In genomic region chr3:37532079-37532478, GRCm38 (mm10) we compare ENCODE assay signal across 31 mouse cellular contexts.
DNase-seq lines count a peak whose midpoint lies in the region; ATAC-seq and TF ChIP-seq lines count a peak whose summit lies in the region.
"Had no signal": no experiment of that assay in that cellular context is flagged by ENCODE, and none has a peak within 500 bp of the region (broad histone marks: within the 10 kb centered on the region; RNA-seq: fewer than 3 reads in every experiment).

No protein-coding gene starts in this region.

- TF ChIP-seq CTCF in liver, postnatal 0 days (IDR thresholded peaks at IDR 0.05; ENCODE audit: low read depth) = no peak

- no peaks in the 10 kb centered on the region for H3K9me3 ChIP-seq in liver, embryonic 12.5 days (replicated peaks)
- no peaks in the 10 kb centered on the region for H3K9me3 ChIP-seq in liver, postnatal 0 days (ENCODE audit: low read length)
- H3K9me3 ChIP-seq: heart, embryonic 15.5 days; hindbrain, embryonic 12.5 days; lung, embryonic 15.5 days; midbrain, embryonic 13.5 days; stomach, embryonic 15.5 days had no signal

- H3K27ac ChIP-seq in liver, embryonic 12.5 days = peak overlapping the region; percentile 82
- H3K27ac ChIP-seq in liver, postnatal 0 days (ENCODE audit: low read depth) = peak overlapping the region; percentile 55
- H3K27ac ChIP-seq: embryonic facial prominence, embryonic 10.5 days; embryonic facial prominence, embryonic 15.5 days; heart, embryonic 10.5 days; heart, embryonic 15.5 days; hindbrain, embryonic 12.5 days; hindbrain, postnatal 0 days; kidney, embryonic 15.5 days; layer of hippocampus, adult 2 months; lung, embryonic 15.5 days; midbrain, embryonic 13.5 days; neural tube, embryonic 13.5 days; stomach, embryonic 15.5 days had no signal

- TF ChIP-seq EP300 in liver, postnatal 0 days (IDR thresholded peaks at IDR 0.05; ENCODE audit: low read depth) = peak; percentile 88

- peaks cover 30% of the 10 kb centered on the region for H3K4me1 ChIP-seq in liver, embryonic 12.5 days
- peaks cover 8% of the 10 kb centered on the region; the same call in 1 of the 2 replicates for H3K4me1 ChIP-seq in liver, postnatal 0 days (ENCODE audit: insufficient read depth)
- H3K4me1 ChIP-seq: embryonic facial prominence, embryonic 10.5 days; embryonic facial prominence, embryonic 15.5 days; heart, embryonic 10.5 days; heart, embryonic 15.5 days; hindbrain, embryonic 12.5 days; kidney, embryonic 15.5 days; lung, embryonic 15.5 days; midbrain, embryonic 13.5 days; neural tube, embryonic 13.5 days; stomach, embryonic 15.5 days had no signal

- peak; percentile 94 for ATAC-seq in liver, embryonic 12.5 days
- ATAC-seq in liver, postnatal 0 days = peak; percentile 80
- ATAC-seq: CD4-positive, CD25-positive, alpha-beta regulatory T cell, adult 4 months; forebrain, embryonic 14.5 days; hindbrain, postnatal 0 days; intestine, embryonic 16.5 days; midbrain, embryonic 13.5 days had no signal

- no peaks in the 10 kb centered on the region for H3K27me3 ChIP-seq in liver, embryonic 12.5 days (replicated peaks)
- no peaks in the 10 kb centered on the region for H3K27me3 ChIP-seq in liver, postnatal 0 days (ENCODE audit: insufficient read depth, low read length)
- H3K27me3 ChIP-seq: embryonic facial prominence, embryonic 15.5 days; heart, embryonic 15.5 days; hindbrain, embryonic 12.5 days; kidney, embryonic 15.5 days; lung, embryonic 15.5 days; megakaryocyte, embryonic 14.5 days; midbrain, embryonic 13.5 days; neural tube, embryonic 13.5 days; stomach, embryonic 15.5 days had no signal

- H3K4me3 ChIP-seq in liver, embryonic 12.5 days = no peak overlapping the region
- no peak overlapping the region for H3K4me3 ChIP-seq in liver, postnatal 0 days (ENCODE audit: low read depth, low read length)
- H3K4me3 ChIP-seq: embryonic facial prominence, embryonic 10.5 days; embryonic facial prominence, embryonic 15.5 days; heart, embryonic 10.5 days; heart, embryonic 15.5 days; hindbrain, embryonic 12.5 days; kidney, embryonic 15.5 days; layer of hippocampus, adult 2 months; lung, embryonic 15.5 days; megakaryocyte, embryonic 14.5 days; midbrain, embryonic 13.5 days; neural tube, embryonic 13.5 days; stomach, embryonic 15.5 days had no signal

- no peak overlapping the region; the same call in 1 of the 2 replicates for H3K9ac ChIP-seq in liver, embryonic 12.5 days
- H3K9ac ChIP-seq in liver, postnatal 0 days (replicated peaks) = no peak overlapping the region
- H3K9ac ChIP-seq: embryonic facial prominence, embryonic 15.5 days; heart, embryonic 15.5 days; hindbrain, embryonic 12.5 days; kidney, embryonic 15.5 days; lung, embryonic 15.5 days; midbrain, embryonic 13.5 days; neural tube, embryonic 13.5 days; stomach, embryonic 15.5 days had no signal

- 0 out of 2 replicates have a peak overlapping the region, but pooled peaks have one; percentile 11 for H3K4me2 ChIP-seq in liver, embryonic 12.5 days
- H3K4me2 ChIP-seq in liver, postnatal 0 days (ENCODE audit: low read depth, low read length) = no peak overlapping the region
- H3K4me2 ChIP-seq: embryonic facial prominence, embryonic 15.5 days; heart, embryonic 15.5 days; hindbrain, embryonic 12.5 days; kidney, embryonic 15.5 days; lung, embryonic 15.5 days; midbrain, embryonic 13.5 days; neural tube, embryonic 13.5 days; stomach, embryonic 15.5 days had no signal

- peaks cover 29% of the 10 kb centered on the region for H3K36me3 ChIP-seq in liver, embryonic 12.5 days
- 0 out of 2 replicates have a peak, but pooled peaks cover 3% of the 10 kb centered on the region for H3K36me3 ChIP-seq in liver, postnatal 0 days (replicated peaks; ENCODE audit: insufficient read depth, low read length)
- H3K36me3 ChIP-seq: heart, embryonic 15.5 days; hindbrain, embryonic 12.5 days; lung, embryonic 15.5 days; stomach, embryonic 15.5 days had no signal

- DNase-seq in 416B (ENCODE audit: low read depth) (peak; percentile 15), MEL-GATA-1-ER (ENCODE audit: extremely low read depth, low read depth) (peak; percentile 78)
- no peak for DNase-seq in liver, postnatal 0 days
- DNase-seq in kidney, adult 9 months = no peak
- DNase-seq in spleen, postnatal 4 days (ENCODE audit: low spot score in 2 of 2) = no peak
- no peak for DNase-seq in layer of hippocampus, adult 9-11 months
- DNase-seq: adrenal gland, adult 8-10 months; cerebellum, adult 2 months; cerebellum, postnatal 14 days; gastrocnemius, postnatal 14 days; kidney, postnatal 36 days; left cerebral cortex, postnatal 4 days; lung, postnatal 36 days; thymus, postnatal 25 days had no signal

Comparison
In these comparisons a context has a peak if more than half of its experiments do, and no peak if none do; other contexts are left out.
1. DNase-seq: peak in 416B (single experiment) and MEL-GATA-1-ER (single experiment); none in liver, postnatal 0 days (single experiment), kidney, adult 9 months (single experiment), spleen, postnatal 4 days (0 of 2) and layer of hippocampus, adult 9-11 months (single experiment).